Mouse (Mus musculus): ENCODE measurements at regions not wholly inside any gene's neighbourhood (a gene's known extent, or its start where the extent isn't known, plus 50 kb on each side); places are given as distances from the start of the nearest gene placed in this dataset.

GRCm38 (mm10) chr17:63575316-63576007 is 75.6 kb upstream of the Fbxl17 start:
- DNase-seq (ENCODE audit: low read depth), result no peak

GRCm38 (mm10) chr17:63582870-63583269 is 83.1 kb upstream of the Fbxl17 start:
- DNase-seq (ENCODE audit: low read depth), result no peak

- DNase-seq (ENCODE audit: low read depth), result no peak
Measured at GRCm38 (mm10) chr17:63607021-63607751, 107.4 kb upstream of the Fbxl17 start.

GRCm38 (mm10) chr17:63622726-63623125 is 122.9 kb upstream of the Fbxl17 start:
- no peak for DNase-seq (ENCODE audit: low read depth)

GRCm38 (mm10) chr17:63637598-63637997 is 137.8 kb upstream of the Fbxl17 start:
- no peak for DNase-seq (ENCODE audit: low read depth)

- no peak for DNase-seq (ENCODE audit: low read depth)
Measured at GRCm38 (mm10) chr17:63644390-63644789, 144.6 kb upstream of the Fbxl17 start.

- DNase-seq (ENCODE audit: low read depth), result no peak
Measured at GRCm38 (mm10) chr17:63657687-63658086, 157.9 kb upstream of the Fbxl17 start.

- peak; percentile 4 for DNase-seq (ENCODE audit: low read depth)
Measured at GRCm38 (mm10) chr17:63660841-63661481, 161.1 kb upstream of the Fbxl17 start.

- DNase-seq (ENCODE audit: low read depth), result no peak
Measured at GRCm38 (mm10) chr17:63661584-63661983, 161.8 kb upstream of the Fbxl17 start.

- DNase-seq (ENCODE audit: low read depth), result no peak
Measured at GRCm38 (mm10) chr17:63662251-63662650, 162.4 kb upstream of the Fbxl17 start.

- DNase-seq (ENCODE audit: low read depth), result no peak
Measured at GRCm38 (mm10) chr17:63676791-63677190, 177.0 kb upstream of the Fbxl17 start.

GRCm38 (mm10) chr17:63677996-63678657 is 178.3 kb upstream of the Fbxl17 start:
- no peak for DNase-seq (ENCODE audit: low read depth)

GRCm38 (mm10) chr17:63680479-63680878 is 180.7 kb upstream of the Fbxl17 start:
- DNase-seq (ENCODE audit: low read depth), result no peak

GRCm38 (mm10) chr17:63683345-63683744 is 179.5 kb upstream of the Fer start:
- DNase-seq (ENCODE audit: low read depth), result no peak

- no peak for DNase-seq (ENCODE audit: low read depth)
Measured at GRCm38 (mm10) chr17:63684026-63684425, 178.8 kb upstream of the Fer start.

- DNase-seq (ENCODE audit: low read depth), result no peak
Measured at GRCm38 (mm10) chr17:63685956-63686355, 176.9 kb upstream of the Fer start.

GRCm38 (mm10) chr17:63686361-63686760 is 176.5 kb upstream of the Fer start:
- DNase-seq (ENCODE audit: low read depth), result no peak

GRCm38 (mm10) chr17:63689291-63689690 is 173.6 kb upstream of the Fer start:
- no peak for DNase-seq (ENCODE audit: low read depth)

- no peak for DNase-seq (ENCODE audit: low read depth)
Measured at GRCm38 (mm10) chr17:63690829-63691689, 171.8 kb upstream of the Fer start.

GRCm38 (mm10) chr17:63691690-63691968 is 171.2 kb upstream of the Fer start:
- DNase-seq (ENCODE audit: low read depth), result no peak

- DNase-seq (ENCODE audit: low read depth), result no peak
Measured at GRCm38 (mm10) chr17:63693274-63693673, 169.6 kb upstream of the Fer start.

GRCm38 (mm10) chr17:63699537-63699936 is 163.3 kb upstream of the Fer start:
- no peak for DNase-seq (ENCODE audit: low read depth)
